Mouse (Mus musculus): ENCODE results near the gene Rpusd2.

DNA sequence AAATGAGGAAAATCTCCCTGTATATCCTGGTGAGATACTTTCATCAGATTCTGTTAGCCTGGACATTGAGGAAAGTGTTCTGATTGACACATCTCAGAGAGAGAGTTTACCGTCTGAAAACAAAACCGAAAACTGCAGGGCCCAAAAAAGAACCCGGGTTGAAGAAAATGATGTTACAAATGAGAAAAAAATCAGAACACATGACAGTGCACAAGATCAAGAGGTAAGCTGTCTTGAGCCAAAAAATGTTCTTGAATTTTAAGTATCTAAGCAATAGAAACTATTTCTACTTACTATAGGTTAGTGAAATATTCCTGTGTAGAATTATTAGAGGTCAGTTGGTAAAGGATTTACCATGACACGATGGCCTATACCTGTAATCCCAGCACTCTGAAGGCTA, 37.8 kb downstream of the Rpusd2 start:
- TF ChIP-seq CTCF (IDR thresholded peaks at IDR 0.05; ENCODE audit: borderline replicate concordance, insufficient read depth, low read depth, low read length) (no peak), POLR2A (IDR thresholded peaks at IDR 0.05; ENCODE audit: borderline replicate concordance, insufficient read depth, low read length) (no peak)
